Mouse (Mus musculus): Measurements from ENCODE around the gene Rcl1. TPM values are rescaled to one million over a fixed set of nuclear protein-coding genes. Genes with fewer than 3 reads are reported as not detected.
A peak's percentile ranks its signal among the peaks of the same experiment; 100 is the strongest.

Rcl1 gene
- polyA plus RNA-seq, 1 experiment from 2014 or later = 69.9 TPM

DNA sequence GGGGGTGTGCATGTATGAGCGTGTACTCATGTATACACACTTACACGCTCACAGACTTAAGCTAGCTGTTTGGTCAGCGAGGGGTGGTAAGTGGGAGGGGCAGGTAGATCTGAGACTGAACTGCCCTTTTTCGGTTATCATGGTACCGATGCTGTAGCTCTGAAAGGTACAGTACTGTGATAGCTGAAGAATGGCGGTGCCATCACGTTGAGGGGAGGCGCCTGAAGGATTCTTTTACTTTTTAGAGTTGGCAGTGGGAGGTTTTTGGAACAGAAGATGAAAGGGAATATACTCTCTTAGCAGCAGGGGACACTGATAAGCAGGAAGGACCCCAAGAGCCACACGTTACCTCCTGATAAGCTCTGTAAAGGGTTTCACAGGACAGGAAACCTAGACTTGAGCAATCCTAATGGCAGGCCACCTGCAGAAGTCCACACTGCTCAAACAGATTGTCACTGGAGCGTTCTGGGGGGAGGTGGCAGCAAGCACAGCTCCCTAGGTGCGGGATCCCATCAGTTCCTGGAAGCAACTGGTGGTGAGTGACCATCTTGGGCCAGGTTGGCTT lies 34.1 kb downstream of the Rcl1 start:
- Histone ChIP-seq H3K4me3 (ENCODE audit: low read depth, low read length) (no peak overlapping the region), H3K9ac (ENCODE audit: low read depth, low read length) (peak overlapping the region; percentile 23; the same call in 1 of the 2 replicates), H3K4me2 (ENCODE audit: low read depth, low read length) (0 out of 2 replicates have a peak overlapping the region, but pooled peaks have one; percentile 18), H3K9me3 (replicated peaks; ENCODE audit: control insufficient read depth, low read length) (no peaks in the 10 kb centered on the region), H3K4me1 (ENCODE audit: control insufficient read depth, low read depth, low read length) (peaks cover 44% of the 10 kb centered on the region), H3K27ac (ENCODE audit: low read length) (peak overlapping the region; percentile 6), H3K27me3 (ENCODE audit: control insufficient read depth, insufficient read depth, low read depth, low read length) (no peaks in the 10 kb centered on the region), H3K36me3 (ENCODE audit: control insufficient read depth, insufficient read depth) (peaks cover 31% of the 10 kb centered on the region)
- 23% methylated on average over 11 of the region's 11 CpGs for WGBS (ENCODE audit: insufficient replicate concordance)
- ATAC-seq (ENCODE audit: low read depth) = peak; percentile 63

DNA sequence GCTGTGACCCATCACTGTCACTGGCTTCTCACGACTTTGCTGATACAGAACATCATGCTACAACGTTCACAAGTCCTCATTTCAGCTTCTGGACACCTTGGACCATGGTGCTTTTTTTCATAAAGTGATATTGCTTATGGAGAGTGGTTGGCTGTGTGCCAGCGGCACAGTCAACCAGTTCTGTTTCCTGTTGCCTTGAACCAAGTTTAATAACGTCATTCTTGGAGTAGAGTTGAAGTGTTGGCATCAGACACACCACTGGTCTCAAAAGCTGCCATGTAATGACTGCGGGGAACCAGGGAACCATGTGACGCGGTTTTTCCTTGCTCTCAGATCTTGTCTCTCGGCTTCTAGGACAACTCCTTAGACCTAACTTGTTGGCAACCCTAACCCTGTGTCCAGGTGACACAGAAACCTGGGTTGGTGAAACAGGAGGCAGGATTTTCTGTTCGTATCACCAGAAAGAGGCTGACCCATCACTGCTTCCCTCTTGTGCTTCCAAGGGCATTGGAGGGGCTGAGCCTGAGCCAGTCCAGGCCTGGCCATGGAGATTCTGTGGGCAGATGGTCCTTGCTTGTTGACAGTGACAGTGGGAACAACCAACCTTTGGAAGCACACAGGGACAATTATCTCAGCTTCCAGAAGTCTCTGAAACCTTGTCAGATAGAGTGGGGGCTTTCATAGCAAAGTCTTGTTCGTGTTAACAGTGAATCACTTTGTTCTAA lies 37.5 kb downstream of the Rcl1 start:
- Histone ChIP-seq H3K4me3 (ENCODE audit: low read depth, low read length) (no peak overlapping the region), H3K9me3 (replicated peaks; ENCODE audit: control insufficient read depth, low read length) (no peaks in the 10 kb centered on the region), H3K36me3 (ENCODE audit: control insufficient read depth, insufficient read depth) (peaks cover 27% of the 10 kb centered on the region), H3K4me1 (ENCODE audit: control insufficient read depth, low read depth, low read length) (peaks cover 49% of the 10 kb centered on the region), H3K27me3 (ENCODE audit: control insufficient read depth, insufficient read depth, low read depth, low read length) (no peaks in the 10 kb centered on the region), H3K9ac (ENCODE audit: low read depth, low read length) (no peak overlapping the region), H3K4me2 (ENCODE audit: low read depth, low read length) (no peak overlapping the region), H3K27ac (ENCODE audit: low read length) (no peak overlapping the region)
- no peak for ATAC-seq (ENCODE audit: low read depth)
- WGBS (ENCODE audit: insufficient replicate concordance) = 70% methylated on average over 10 of the region's 10 CpGs

- 77% methylated on average over 10 of the region's 10 CpGs for WGBS (ENCODE audit: insufficient replicate concordance)
- Histone ChIP-seq H3K4me1 (ENCODE audit: control insufficient read depth, low read depth, low read length) (peaks cover 40% of the 10 kb centered on the region), H3K36me3 (ENCODE audit: control insufficient read depth, insufficient read depth) (peaks cover 30% of the 10 kb centered on the region)
These were observed 38.7 kb downstream of the Rcl1 start for GRCm38 (mm10) chr19:29139699-29140456.

GRCm38 (mm10) chr19:29140933-29141332 lies 39.8 kb downstream of the Rcl1 start:
- H3K9me3 ChIP-seq (replicated peaks; ENCODE audit: control insufficient read depth, low read length) = no peaks in the 10 kb centered on the region
- peak; percentile 66 for ATAC-seq (ENCODE audit: low read depth)
- no peak overlapping the region for H3K27ac ChIP-seq (ENCODE audit: low read length)
- H3K36me3 ChIP-seq (ENCODE audit: control insufficient read depth, insufficient read depth) = peaks cover 33% of the 10 kb centered on the region
- 53% methylated on average over 16 of the region's 16 CpGs for WGBS (ENCODE audit: insufficient replicate concordance)
- H3K4me2 ChIP-seq (ENCODE audit: low read depth, low read length) = no peak overlapping the region
- H3K27me3 ChIP-seq (ENCODE audit: control insufficient read depth, insufficient read depth, low read depth, low read length) = no peaks in the 10 kb centered on the region
- H3K4me3 ChIP-seq (ENCODE audit: low read depth, low read length) = no peak overlapping the region
- H3K4me1 ChIP-seq (ENCODE audit: control insufficient read depth, low read depth, low read length) = peaks cover 30% of the 10 kb centered on the region
- H3K9ac ChIP-seq (ENCODE audit: low read depth, low read length) = no peak overlapping the region

More at GRCm38 (mm10) chr19:29139699-29140456, 38.7 kb downstream of the Rcl1 start:
- H3K4me2 ChIP-seq (ENCODE audit: low read depth, low read length) = no peak overlapping the region
- no peaks in the 10 kb centered on the region for H3K9me3 ChIP-seq (replicated peaks; ENCODE audit: control insufficient read depth, low read length)
- H3K4me3 ChIP-seq (ENCODE audit: low read depth, low read length) = no peak overlapping the region
- ATAC-seq (ENCODE audit: low read depth) = no peak
- 0 out of 2 replicates have a peak overlapping the region, but pooled peaks have one; percentile 33 for H3K27ac ChIP-seq (ENCODE audit: low read length)
- H3K27me3 ChIP-seq (ENCODE audit: control insufficient read depth, insufficient read depth, low read depth, low read length) = no peaks in the 10 kb centered on the region
- H3K9ac ChIP-seq (ENCODE audit: low read depth, low read length) = no peak overlapping the region

GRCm38 (mm10) chr19:29142307-29142706 lies 41.1 kb downstream of the Rcl1 start:
- no peak for ATAC-seq (ENCODE audit: low read depth)
- H3K9me3 ChIP-seq (replicated peaks; ENCODE audit: control insufficient read depth, low read length) = no peaks in the 10 kb centered on the region
- H3K4me1 ChIP-seq (ENCODE audit: control insufficient read depth, low read depth, low read length) = peaks cover 25% of the 10 kb centered on the region
- no peak overlapping the region for H3K4me2 ChIP-seq (ENCODE audit: low read depth, low read length)
- H3K27me3 ChIP-seq (ENCODE audit: control insufficient read depth, insufficient read depth, low read depth, low read length) = no peaks in the 10 kb centered on the region
- H3K36me3 ChIP-seq (ENCODE audit: control insufficient read depth, insufficient read depth) = peaks cover 26% of the 10 kb centered on the region
- H3K4me3 ChIP-seq (ENCODE audit: low read depth, low read length) = no peak overlapping the region
- 63% methylated on average over 6 of the region's 6 CpGs for WGBS (ENCODE audit: insufficient replicate concordance)
- H3K9ac ChIP-seq (ENCODE audit: low read depth, low read length) = no peak overlapping the region
- no peak overlapping the region for H3K27ac ChIP-seq (ENCODE audit: low read length)

DNA sequence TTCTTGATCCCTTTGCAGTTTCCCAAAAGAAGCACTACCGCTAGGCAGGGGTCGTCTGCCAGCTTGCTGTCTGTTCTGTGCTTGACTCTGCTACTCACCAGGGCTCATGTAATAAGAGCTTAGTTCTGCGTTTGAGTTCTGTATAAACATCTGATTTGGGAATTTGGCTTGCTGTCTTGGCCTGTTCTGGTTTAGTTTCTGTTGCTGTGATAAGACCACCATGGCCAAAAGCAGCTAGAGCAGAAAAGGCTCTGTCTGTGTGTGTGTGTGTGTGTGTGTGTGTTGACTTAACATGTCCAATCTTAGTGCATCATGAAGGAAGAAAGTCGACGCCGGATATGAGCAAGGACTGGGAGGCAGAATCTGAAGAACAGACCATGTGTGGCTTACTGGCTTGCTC lies 44.2 kb downstream of the Rcl1 start:
- peaks cover 20% of the 10 kb centered on the region for H3K36me3 ChIP-seq (ENCODE audit: control insufficient read depth, insufficient read depth)
- WGBS (ENCODE audit: insufficient replicate concordance) = 78% methylated on average over 6 of the region's 6 CpGs

DNA sequence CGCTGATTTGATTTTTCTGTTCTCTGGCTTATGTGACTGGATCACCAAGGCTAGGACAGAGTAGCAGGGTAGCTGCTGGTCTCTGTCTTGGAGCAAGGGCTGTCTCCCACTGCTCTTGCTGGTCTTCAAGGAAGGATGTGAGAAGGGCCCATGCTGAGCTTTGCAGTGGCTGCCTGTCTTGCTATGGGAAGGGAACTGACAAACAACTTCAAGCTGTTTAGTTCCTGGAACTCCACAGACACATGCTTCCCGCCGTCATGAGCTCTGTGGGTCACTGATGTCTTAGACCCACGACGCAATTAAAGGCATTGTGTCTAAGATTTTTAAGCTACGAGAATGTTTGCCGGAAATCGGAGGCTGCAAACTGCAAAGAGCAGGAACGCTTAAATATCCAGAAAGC lies 45.6 kb downstream of the Rcl1 start:
- no peak for ATAC-seq (ENCODE audit: low read depth)
- Histone ChIP-seq H3K27me3 (ENCODE audit: control insufficient read depth, insufficient read depth, low read depth, low read length) (no peaks in the 10 kb centered on the region), H3K9ac (ENCODE audit: low read depth, low read length) (no peak overlapping the region), H3K36me3 (ENCODE audit: control insufficient read depth, insufficient read depth) (peaks cover 20% of the 10 kb centered on the region), H3K4me2 (ENCODE audit: low read depth, low read length) (no peak overlapping the region), H3K27ac (ENCODE audit: low read length) (no peak overlapping the region), H3K4me3 (ENCODE audit: low read depth, low read length) (no peak overlapping the region), H3K9me3 (replicated peaks; ENCODE audit: control insufficient read depth, low read length) (no peaks in the 10 kb centered on the region), H3K4me1 (ENCODE audit: control insufficient read depth, low read depth, low read length) (no peaks in the 10 kb centered on the region)
- 79% methylated on average over 9 of the region's 9 CpGs for WGBS (ENCODE audit: insufficient replicate concordance)

More for the DNA sequence above, 44.2 kb downstream of the Rcl1 start:
- peaks cover 9% of the 10 kb centered on the region for H3K4me1 ChIP-seq (ENCODE audit: control insufficient read depth, low read depth, low read length)
- ATAC-seq (ENCODE audit: low read depth) = no peak
- H3K9me3 ChIP-seq (replicated peaks; ENCODE audit: control insufficient read depth, low read length) = no peaks in the 10 kb centered on the region
- no peak overlapping the region for H3K4me3 ChIP-seq (ENCODE audit: low read depth, low read length)
- H3K9ac ChIP-seq (ENCODE audit: low read depth, low read length) = no peak overlapping the region
- H3K27ac ChIP-seq (ENCODE audit: low read length) = no peak overlapping the region
- no peaks in the 10 kb centered on the region for H3K27me3 ChIP-seq (ENCODE audit: control insufficient read depth, insufficient read depth, low read depth, low read length)
- H3K4me2 ChIP-seq (ENCODE audit: low read depth, low read length) = no peak overlapping the region

GRCm38 (mm10) chr19:29149583-29149982 lies 48.4 kb downstream of the Rcl1 start:
- Histone ChIP-seq H3K9me3 (replicated peaks; ENCODE audit: control insufficient read depth, low read length) (no peaks in the 10 kb centered on the region), H3K27ac (ENCODE audit: low read length) (no peak overlapping the region), H3K9ac (ENCODE audit: low read depth, low read length) (no peak overlapping the region), H3K4me1 (ENCODE audit: control insufficient read depth, low read depth, low read length) (no peaks in the 10 kb centered on the region), H3K4me3 (ENCODE audit: low read depth, low read length) (no peak overlapping the region), H3K4me2 (ENCODE audit: low read depth, low read length) (no peak overlapping the region), H3K36me3 (ENCODE audit: control insufficient read depth, insufficient read depth) (peaks cover 8% of the 10 kb centered on the region), H3K27me3 (ENCODE audit: control insufficient read depth, insufficient read depth, low read depth, low read length) (no peaks in the 10 kb centered on the region)
- WGBS (ENCODE audit: insufficient replicate concordance) = 61% methylated on average over 6 of the region's 6 CpGs
- ATAC-seq (ENCODE audit: low read depth) = no peak

DNA sequence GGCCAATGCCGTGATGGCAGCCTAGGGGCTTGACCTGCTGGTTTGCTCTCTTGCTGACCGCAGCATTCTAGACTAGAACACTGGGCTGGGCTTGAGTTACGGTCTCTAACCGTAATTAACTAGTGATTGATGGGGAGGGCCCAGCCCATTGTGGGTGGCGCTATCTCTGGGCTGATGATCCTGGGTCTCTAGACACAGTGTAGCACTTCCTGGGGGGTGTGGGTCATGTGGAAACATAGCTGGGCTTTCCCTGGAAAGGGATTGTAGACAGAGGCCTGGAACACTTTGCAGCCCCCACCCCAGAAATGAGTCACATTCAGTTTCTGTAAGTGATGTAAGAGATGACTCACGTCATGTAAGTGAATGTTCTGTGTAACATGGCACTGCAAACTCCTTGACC lies 48.9 kb downstream of the Rcl1 start:
- Histone ChIP-seq H3K9me3 (replicated peaks; ENCODE audit: control insufficient read depth, low read length) (no peaks in the 10 kb centered on the region), H3K4me3 (ENCODE audit: low read depth, low read length) (no peak overlapping the region), H3K4me2 (ENCODE audit: low read depth, low read length) (no peak overlapping the region), H3K9ac (ENCODE audit: low read depth, low read length) (no peak overlapping the region), H3K27me3 (ENCODE audit: control insufficient read depth, insufficient read depth, low read depth, low read length) (no peaks in the 10 kb centered on the region), H3K4me1 (ENCODE audit: control insufficient read depth, low read depth, low read length) (no peaks in the 10 kb centered on the region), H3K27ac (ENCODE audit: low read length) (no peak overlapping the region), H3K36me3 (ENCODE audit: control insufficient read depth, insufficient read depth) (peaks cover 8% of the 10 kb centered on the region)
- WGBS (ENCODE audit: insufficient replicate concordance) = 69% methylated on average over 6 of the region's 6 CpGs
- no peak for ATAC-seq (ENCODE audit: low read depth)
